Mouse (Mus musculus) stomach, postnatal 0 days (tissue): ENCODE results near the gene Picalm.

ENCODE experiments used
- CTCF ChIP-seq: IDR thresholded peaks from 2 replicates; pipeline ENCODE4 v1.5.1; 2016; ENCODE audit warnings: antibody characterized with exemption, low read depth, mild to moderate bottlenecking, moderate library complexity
- EP300 ChIP-seq: optimal IDR thresholded peaks from 2 replicates; pipeline ENCODE3; 2016; ENCODE audit warnings: antibody characterized with exemption

- TF ChIP-seq CTCF, result no peak
- no peak for TF ChIP-seq EP300
These were observed 36.0 kb downstream of the Picalm start for GRCm38 (mm10) chr7:90165970-90166369.
